Mouse (Mus musculus): ENCODE results near the gene Ccsap. TPM values are rescaled to one million over a fixed set of nuclear protein-coding genes. Genes with fewer than 3 reads are reported as not detected.
A peak's percentile ranks its signal among the peaks of the same experiment; 100 is the strongest.

The Ccsap gene
- polyA plus RNA-seq, 1 experiment, result 45.1 TPM

DNA sequence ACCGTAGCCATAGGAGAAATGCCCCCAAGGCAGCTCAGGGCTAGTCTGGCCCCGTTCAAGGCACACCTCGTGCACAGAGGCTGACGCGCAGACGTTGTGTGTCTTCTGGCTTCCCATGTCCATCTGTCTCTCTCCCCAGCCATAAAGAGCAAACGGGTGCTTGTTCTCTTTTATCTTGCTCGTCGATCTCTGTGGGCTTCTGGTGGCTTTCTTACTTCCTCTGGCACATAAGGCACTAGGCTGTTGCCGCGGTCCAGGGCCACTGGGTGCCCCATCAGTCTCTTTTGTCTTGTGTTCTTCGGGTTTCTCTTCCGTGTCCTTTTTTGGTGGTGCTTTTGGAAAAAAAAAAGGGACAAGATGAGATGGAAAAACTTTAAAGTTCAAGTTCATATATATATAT, 14.9 kb downstream of the Ccsap start:
- H3K4me3 ChIP-seq (ENCODE audit: insufficient read depth, low read length), result no peak overlapping the region
- peaks cover 22% of the 10 kb centered on the region for H3K4me1 ChIP-seq (ENCODE audit: control insufficient read depth, insufficient read depth, low read length)
- TF ChIP-seq CTCF (IDR thresholded peaks at IDR 0.05; ENCODE audit: extremely low read depth, insufficient read depth, low read length) (no peak), POLR2A (IDR thresholded peaks at IDR 0.05; ENCODE audit: extremely low read depth, insufficient read depth, low read length) (no peak)
- no peak overlapping the region for H3K27ac ChIP-seq (ENCODE audit: insufficient read depth, low read length)

- no peak for TF ChIP-seq CTCF (IDR thresholded peaks at IDR 0.05; ENCODE audit: extremely low read depth, insufficient read depth, low read length)
- no peak for TF ChIP-seq POLR2A (IDR thresholded peaks at IDR 0.05; ENCODE audit: extremely low read depth, insufficient read depth, low read length)
- H3K4me3 ChIP-seq (ENCODE audit: insufficient read depth, low read length), result no peak overlapping the region
- H3K27ac ChIP-seq (ENCODE audit: insufficient read depth, low read length), result no peak overlapping the region
- peaks cover 22% of the 10 kb centered on the region for H3K4me1 ChIP-seq (ENCODE audit: control insufficient read depth, insufficient read depth, low read length)
Observed at GRCm38 (mm10) chr8:123844341-123844740, 15.7 kb downstream of the Ccsap start.

GRCm38 (mm10) chr8:123842086-123842485, 17.9 kb downstream of the Ccsap start:
- Histone ChIP-seq H3K27ac (ENCODE audit: insufficient read depth, low read length) (no peak overlapping the region), H3K4me1 (ENCODE audit: control insufficient read depth, insufficient read depth, low read length) (peaks cover 14% of the 10 kb centered on the region), H3K4me3 (ENCODE audit: insufficient read depth, low read length) (no peak overlapping the region)
- no peak for TF ChIP-seq CTCF (IDR thresholded peaks at IDR 0.05; ENCODE audit: extremely low read depth, insufficient read depth, low read length)

GRCm38 (mm10) chr8:123840578-123841345, 19.2 kb downstream of the Ccsap start:
- TF ChIP-seq CTCF (IDR thresholded peaks at IDR 0.05; ENCODE audit: extremely low read depth, insufficient read depth, low read length) (no peak), POLR2A (IDR thresholded peaks at IDR 0.05; ENCODE audit: extremely low read depth, insufficient read depth, low read length) (no peak)
- Histone ChIP-seq H3K27ac (ENCODE audit: insufficient read depth, low read length) (peak overlapping the region; percentile 51), H3K4me1 (ENCODE audit: control insufficient read depth, insufficient read depth, low read length) (peaks cover 6% of the 10 kb centered on the region), H3K4me3 (ENCODE audit: insufficient read depth, low read length) (no peak overlapping the region)

GRCm38 (mm10) chr8:123838496-123838895, 21.5 kb downstream of the Ccsap start:
- Histone ChIP-seq H3K4me1 (ENCODE audit: control insufficient read depth, insufficient read depth, low read length) (peaks cover 4% of the 10 kb centered on the region), H3K27ac (ENCODE audit: insufficient read depth, low read length) (no peak overlapping the region), H3K4me3 (ENCODE audit: insufficient read depth, low read length) (no peak overlapping the region)
- no peak for TF ChIP-seq CTCF (IDR thresholded peaks at IDR 0.05; ENCODE audit: extremely low read depth, insufficient read depth, low read length)
- TF ChIP-seq POLR2A (IDR thresholded peaks at IDR 0.05; ENCODE audit: extremely low read depth, insufficient read depth, low read length), result no peak

- Histone ChIP-seq H3K27ac (ENCODE audit: insufficient read depth, low read length) (no peak overlapping the region), H3K4me1 (ENCODE audit: control insufficient read depth, insufficient read depth, low read length) (peaks cover 4% of the 10 kb centered on the region), H3K4me3 (ENCODE audit: insufficient read depth, low read length) (no peak overlapping the region)
- no peak for TF ChIP-seq CTCF (IDR thresholded peaks at IDR 0.05; ENCODE audit: extremely low read depth, insufficient read depth, low read length)
- no peak for TF ChIP-seq POLR2A (IDR thresholded peaks at IDR 0.05; ENCODE audit: extremely low read depth, insufficient read depth, low read length)
Observed at GRCm38 (mm10) chr8:123836354-123836753, 23.7 kb downstream of the Ccsap start.

DNA sequence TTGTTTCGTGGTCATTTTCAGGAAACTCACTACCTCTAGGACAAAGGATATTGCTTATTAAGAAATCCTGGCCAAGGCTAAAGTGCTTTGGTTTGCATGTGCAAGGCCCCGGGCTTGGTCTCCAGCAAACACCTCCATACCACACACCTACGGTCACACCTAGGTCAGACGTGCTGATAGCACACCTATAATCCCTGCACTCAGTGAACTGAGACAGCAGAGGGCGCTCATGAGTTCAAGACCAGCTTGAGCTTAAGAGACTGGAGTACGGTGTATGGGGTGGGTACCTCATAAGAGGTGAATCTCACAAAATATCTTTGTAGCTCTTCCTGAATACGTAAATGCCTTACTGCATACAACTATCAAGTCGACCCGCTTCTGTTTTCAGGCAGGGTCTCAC, 24.6 kb downstream of the Ccsap start:
- H3K4me3 ChIP-seq (ENCODE audit: insufficient read depth, low read length), result no peak overlapping the region
- no peak overlapping the region for H3K27ac ChIP-seq (ENCODE audit: insufficient read depth, low read length)
- peaks cover under 1% of the 10 kb centered on the region; the same call in 1 of the 2 replicates for H3K4me1 ChIP-seq (ENCODE audit: control insufficient read depth, insufficient read depth, low read length)
- TF ChIP-seq CTCF (IDR thresholded peaks at IDR 0.05; ENCODE audit: extremely low read depth, insufficient read depth, low read length), result peak; percentile 82
- no peak for TF ChIP-seq POLR2A (IDR thresholded peaks at IDR 0.05; ENCODE audit: extremely low read depth, insufficient read depth, low read length)

- TF ChIP-seq CTCF (IDR thresholded peaks at IDR 0.05; ENCODE audit: extremely low read depth, insufficient read depth, low read length) (peak; percentile 77), POLR2A (IDR thresholded peaks at IDR 0.05; ENCODE audit: extremely low read depth, insufficient read depth, low read length) (no peak)
- Histone ChIP-seq H3K4me1 (ENCODE audit: control insufficient read depth, insufficient read depth, low read length) (no peaks in the 10 kb centered on the region; the same call in none of the 2 replicates), H3K4me3 (ENCODE audit: insufficient read depth, low read length) (no peak overlapping the region)
Observed at GRCm38 (mm10) chr8:123832757-123833156, 27.3 kb downstream of the Ccsap start.

GRCm38 (mm10) chr8:123827523-123827922, 32.5 kb downstream of the Ccsap start:
- H3K4me1 ChIP-seq (ENCODE audit: control insufficient read depth, insufficient read depth, low read length), result no peaks in the 10 kb centered on the region; the same call in none of the 2 replicates
- H3K27ac ChIP-seq (ENCODE audit: insufficient read depth, low read length), result no peak overlapping the region
- TF ChIP-seq POLR2A (IDR thresholded peaks at IDR 0.05; ENCODE audit: extremely low read depth, insufficient read depth, low read length) (no peak), CTCF (IDR thresholded peaks at IDR 0.05; ENCODE audit: extremely low read depth, insufficient read depth, low read length) (no peak)
- H3K4me3 ChIP-seq (ENCODE audit: insufficient read depth, low read length), result no peak overlapping the region

More at GRCm38 (mm10) chr8:123832757-123833156, 27.3 kb downstream of the Ccsap start:
- no peak overlapping the region for H3K27ac ChIP-seq (ENCODE audit: insufficient read depth, low read length)

- no peak overlapping the region for H3K27ac ChIP-seq (ENCODE audit: insufficient read depth, low read length)
- H3K4me3 ChIP-seq (ENCODE audit: insufficient read depth, low read length), result no peak overlapping the region
- no peaks in the 10 kb centered on the region; the same call in none of the 2 replicates for H3K4me1 ChIP-seq (ENCODE audit: control insufficient read depth, insufficient read depth, low read length)
- TF ChIP-seq POLR2A (IDR thresholded peaks at IDR 0.05; ENCODE audit: extremely low read depth, insufficient read depth, low read length) (no peak), CTCF (IDR thresholded peaks at IDR 0.05; ENCODE audit: extremely low read depth, insufficient read depth, low read length) (no peak)
Observed at GRCm38 (mm10) chr8:123826758-123827157, 33.3 kb downstream of the Ccsap start.
